Mouse (Mus musculus) embryo, embryonic 11 days (tissue): Measurements from ENCODE around the gene Mamstr.
"Not testable (repeated sequence)": the region's sequence is repeated elsewhere in the genome, so short reads cannot be mapped to it uniquely, and the experiment has no call there.

ENCODE experiments used
- DNase-seq: peaks from one replicate; pipeline ENCODE4 v3.0.0-alpha.2; 2015

Mamstr gene

DNA sequence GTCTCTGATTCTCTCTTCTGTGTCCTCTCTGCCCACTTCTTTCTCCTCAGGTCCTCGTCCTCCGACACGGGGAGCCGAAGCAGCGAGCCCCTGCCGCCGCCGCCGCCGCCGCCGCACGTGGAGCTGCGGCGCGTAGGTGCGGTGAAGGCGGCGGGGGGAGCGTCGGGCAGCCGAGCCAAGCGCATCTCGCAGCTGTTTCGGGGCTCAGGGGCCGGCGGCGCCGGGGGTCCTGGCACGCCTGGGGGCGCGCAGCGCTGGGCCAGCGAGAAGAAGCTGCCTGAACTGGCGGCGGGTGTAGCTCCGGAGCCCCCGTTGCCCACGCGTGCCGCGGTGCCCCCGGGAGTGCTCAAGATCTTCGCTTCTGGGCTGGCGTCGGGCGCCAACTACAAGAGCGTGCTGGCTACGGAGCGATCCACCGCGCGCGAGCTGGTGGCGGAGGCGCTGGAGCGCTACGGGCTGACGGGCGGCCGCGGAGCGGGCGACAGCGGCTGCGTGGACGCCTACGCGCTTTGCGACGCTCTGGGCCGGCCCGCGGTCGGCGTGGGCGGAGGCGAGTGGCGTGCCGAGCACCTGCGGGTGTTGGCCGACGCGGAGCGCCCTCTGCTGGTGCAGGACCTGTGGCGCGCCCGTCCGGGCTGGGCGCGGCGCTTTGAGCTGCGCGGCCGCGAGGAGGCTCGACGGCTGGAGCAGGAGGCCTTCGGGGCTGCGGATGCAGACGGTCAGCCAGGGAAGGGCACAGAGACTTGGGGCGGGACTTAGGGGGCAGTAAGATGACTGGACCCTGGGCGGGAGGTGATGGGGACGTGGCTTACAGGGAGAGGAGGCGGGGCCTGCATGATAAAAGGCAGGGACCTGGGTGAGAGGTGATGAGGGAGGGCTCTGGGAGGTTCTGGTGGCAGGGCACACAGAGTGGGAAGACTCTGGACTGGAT lies 11.1 kb upstream of the Mamstr start:
- peak; percentile 95 for DNase-seq

DNA sequence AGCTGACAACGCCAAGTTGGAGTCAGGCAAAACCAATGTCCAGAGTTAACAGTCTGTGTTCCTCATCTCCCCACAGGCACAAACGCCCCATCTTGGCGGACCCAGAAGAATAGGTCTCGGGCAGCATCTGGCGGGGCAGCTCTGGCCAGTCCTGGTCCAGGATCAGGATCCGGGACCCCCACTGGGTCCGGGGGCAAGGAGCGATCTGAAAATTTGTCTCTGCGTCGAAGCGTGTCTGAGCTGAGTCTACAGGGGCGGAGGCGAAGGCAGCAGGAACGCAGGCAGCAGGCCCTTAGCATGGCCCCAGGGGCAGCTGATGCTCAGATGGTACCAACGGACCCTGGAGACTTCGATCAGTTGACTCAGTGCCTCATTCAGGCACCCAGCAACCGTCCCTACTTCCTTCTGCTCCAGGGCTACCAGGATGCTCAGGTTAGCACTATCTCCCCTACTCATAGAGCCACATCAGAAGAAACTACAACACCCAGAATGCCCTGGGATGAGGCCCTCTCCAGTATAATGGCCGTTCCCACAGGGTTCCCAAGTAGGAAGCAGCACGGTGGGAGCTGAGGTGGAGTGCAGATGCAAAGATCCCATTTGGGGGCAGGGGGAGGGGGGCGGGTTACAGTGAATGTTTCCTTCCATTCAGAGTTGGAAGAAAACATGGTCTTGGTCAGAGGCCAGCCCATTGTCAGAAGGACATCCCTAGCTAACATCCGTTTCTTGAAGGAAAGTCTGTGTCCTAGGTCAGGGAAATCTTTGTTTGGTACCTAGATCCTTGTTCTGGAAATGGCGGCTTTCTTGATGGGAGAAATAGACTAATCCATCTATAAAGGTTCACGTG lies 9.5 kb upstream of the Mamstr start:
- no peak for DNase-seq

DNA sequence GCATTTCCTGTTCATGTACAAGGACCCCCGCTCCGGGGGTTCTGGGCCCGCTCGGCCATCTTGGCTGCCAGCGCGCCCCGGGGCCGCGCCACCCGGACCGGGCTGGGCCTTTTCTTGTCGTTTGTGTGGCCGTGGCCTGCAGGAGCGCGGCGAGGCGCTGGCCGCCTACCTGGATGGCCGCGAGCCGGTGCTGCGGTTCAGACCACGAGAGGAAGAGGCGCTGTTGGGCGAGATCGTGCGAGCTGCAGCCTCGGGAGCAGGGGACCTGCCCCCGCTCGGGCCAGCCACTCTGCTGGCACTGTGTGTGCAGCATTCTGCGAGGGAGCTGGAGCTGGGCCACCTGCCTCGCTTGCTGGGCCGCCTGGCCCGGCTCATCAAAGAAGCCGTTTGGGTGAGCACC lies 7.3 kb upstream of the Mamstr start:
- peak; percentile 71 for DNase-seq

DNA sequence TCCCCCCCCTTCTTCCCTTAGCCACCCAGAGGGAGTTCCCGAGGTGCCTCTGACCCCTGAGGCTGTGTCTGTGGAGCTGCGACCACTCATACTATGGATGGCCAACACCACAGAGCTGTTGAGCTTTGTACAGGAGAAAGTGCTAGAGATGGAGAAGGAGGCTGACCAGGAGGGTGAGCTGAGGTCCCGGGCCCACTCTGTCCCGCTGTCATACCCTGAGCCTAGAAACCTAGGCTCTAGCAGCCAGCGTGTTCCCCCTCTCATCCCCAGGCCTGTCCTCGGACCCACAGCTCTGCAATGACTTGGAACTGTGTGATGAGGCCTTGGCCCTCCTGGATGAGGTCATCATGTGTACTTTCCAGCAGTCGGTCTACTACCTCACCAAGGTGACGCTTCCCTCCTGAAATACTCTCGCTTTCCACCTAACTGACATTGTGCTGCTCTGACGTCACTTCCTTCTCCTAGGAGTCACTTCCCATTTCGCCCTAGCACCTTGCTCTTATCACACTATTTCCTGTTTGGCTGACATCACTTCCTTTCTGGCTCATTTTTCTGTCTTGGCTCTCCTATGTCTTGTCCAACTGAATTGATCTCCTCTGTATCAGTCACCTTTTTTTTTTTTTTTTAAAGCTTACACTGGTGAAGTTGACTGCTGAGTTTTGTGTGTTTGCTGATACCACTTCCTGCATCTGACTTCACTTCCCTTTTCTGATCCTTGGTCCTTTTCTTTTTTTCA lies 4.7 kb upstream of the Mamstr start:
- no peak for DNase-seq

- DNase-seq: no peak
Measured at GRCm38 (mm10) chr7:45635711-45636688, 3.8 kb upstream of the Mamstr start.

GRCm38 (mm10) chr7:45637710-45638109 lies 2.1 kb upstream of the Mamstr start:
- DNase-seq: no peak

- peak; percentile 98 for DNase-seq
Measured at GRCm38 (mm10) chr7:45638623-45639401, 965 bp upstream of the Mamstr start.

DNA sequence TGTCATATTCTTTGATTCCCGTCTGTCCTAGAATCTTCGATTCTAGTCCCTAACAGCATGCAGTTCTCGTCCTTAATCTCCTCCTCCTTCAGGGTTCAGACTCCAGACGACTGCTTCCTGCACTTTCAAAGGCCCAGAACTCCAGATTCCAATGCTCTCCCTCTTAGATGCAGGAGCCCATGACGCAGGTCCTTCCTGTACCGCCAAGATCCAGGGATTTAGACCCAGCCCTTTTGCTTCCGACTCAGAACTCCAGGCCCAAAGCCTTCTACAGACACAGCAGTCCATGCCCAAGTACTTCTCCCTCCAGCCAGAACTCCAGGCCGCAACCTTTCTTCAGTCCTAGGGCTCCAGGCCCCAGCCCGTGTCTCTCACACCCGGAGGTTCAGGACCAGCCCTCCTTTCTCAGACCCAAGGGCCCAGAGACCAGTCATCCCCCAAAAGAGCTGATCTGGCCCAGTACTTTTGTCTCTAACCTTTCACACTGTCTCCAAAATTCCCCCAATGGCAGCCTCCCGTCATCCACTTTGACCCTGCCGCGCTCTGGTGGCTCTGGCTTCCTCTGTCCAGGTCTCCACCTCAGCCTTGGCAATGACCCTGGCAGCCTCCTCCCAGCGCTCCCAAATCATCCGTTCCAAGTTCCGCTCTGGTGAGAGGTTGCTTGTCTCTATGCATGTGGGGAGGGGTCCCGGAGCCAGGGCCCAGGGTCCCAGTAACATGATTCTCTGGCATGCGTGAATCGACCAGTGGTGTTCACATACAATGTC lies 597 bp downstream of the Mamstr start:
- no peak for DNase-seq

DNA sequence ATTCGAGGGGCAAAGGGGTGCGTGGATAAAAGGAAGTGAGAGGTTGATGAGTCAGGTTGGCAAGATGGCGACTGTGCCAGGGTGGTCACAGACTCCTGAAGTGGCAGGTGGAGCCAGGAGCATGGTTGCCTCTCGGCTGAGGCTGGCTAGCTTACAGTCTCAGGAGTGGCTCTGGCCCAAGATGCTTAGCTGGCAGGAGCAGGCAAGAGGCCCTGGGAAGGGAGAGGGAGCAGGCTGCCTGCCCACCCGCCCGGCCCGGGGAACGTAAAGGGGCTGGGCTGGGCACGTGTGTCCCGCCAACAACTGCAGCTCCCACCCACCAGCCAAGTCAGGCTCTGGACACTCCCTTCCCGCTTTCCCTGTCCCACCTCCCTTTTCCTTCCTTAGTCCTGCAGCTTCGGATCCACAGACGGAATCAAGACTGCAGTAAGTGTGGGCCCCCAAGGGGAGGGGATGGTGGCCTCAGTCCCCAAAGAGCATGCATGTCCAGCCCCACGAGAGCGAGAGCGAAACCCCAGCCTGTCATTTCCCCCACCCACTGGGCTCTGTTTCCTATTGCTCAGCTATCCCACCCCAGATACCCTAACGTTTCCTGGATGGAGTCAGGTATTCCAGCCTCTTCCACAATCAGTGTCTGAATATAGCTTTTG lies 1.7 kb downstream of the Mamstr start:
- DNase-seq: no peak

DNA sequence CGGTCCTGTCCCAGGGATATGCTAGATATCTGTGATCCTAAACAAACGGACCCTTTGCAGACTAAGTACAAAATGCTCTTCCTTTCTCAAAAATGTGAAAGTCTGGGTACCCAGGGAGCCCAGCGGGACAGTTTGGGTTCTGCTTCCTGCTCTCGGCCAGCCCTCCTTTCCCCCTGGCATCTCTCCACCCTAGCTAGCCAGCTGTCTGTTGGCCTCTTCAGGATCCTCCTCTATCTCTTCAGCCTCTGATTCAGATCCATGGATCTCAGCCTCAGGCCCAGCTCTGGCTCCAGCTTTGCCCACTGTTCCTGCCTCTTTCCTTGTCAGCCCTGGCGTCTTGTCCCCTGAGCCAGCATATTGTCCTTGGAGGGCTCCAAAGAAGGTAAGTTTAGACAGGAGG lies 2.3 kb downstream of the Mamstr start:
- DNase-seq: no peak

GRCm38 (mm10) chr7:45642503-45643255 lies 2.9 kb downstream of the Mamstr start:
- DNase-seq: no peak

- peak; percentile 98 for DNase-seq
Measured at GRCm38 (mm10) chr7:45643441-45644178, 3.8 kb downstream of the Mamstr start.

- peak; percentile 72 for DNase-seq
Measured at GRCm38 (mm10) chr7:45644183-45644582, 4.4 kb downstream of the Mamstr start.

DNA sequence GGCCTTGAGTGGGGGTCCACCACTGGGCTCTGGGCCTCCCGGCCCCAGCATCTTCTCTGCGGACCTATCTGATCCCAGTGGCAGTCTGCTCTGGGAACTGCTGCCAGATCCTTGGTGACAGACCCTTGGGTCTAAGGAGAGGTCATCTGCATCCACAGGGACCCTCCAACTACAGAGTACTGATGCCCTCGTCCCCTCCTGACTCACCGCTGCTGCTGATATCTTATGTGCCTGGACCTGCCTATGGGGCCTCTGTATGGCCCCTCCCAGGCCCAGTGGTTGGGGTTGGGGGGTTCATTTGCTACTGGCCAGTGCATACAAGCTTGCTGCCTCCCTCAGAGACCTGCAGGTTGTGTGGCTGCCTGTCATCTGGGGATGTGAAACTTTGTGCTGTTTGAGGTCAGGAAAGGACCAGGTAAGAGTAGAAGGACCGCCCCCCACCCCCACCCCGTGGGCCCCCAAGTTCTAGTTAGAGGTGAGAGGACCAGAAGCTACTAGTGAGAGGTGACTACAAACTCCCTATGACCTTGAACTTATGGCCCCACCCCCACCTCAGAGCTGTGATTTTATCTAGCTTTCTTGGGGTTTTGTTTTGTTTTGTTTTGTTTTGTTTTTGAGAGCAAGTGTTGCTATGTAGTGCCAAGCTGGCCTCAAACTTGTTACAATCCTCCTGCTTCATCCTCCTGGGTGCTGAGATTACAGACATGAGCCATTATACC lies 5.3 kb downstream of the Mamstr start:
- no peak for DNase-seq

GRCm38 (mm10) chr7:45645591-45645971 lies 5.8 kb downstream of the Mamstr start:
- no peak for DNase-seq

GRCm38 (mm10) chr7:45646671-45647070 lies 6.9 kb downstream of the Mamstr start:
- DNase-seq: no peak

DNA sequence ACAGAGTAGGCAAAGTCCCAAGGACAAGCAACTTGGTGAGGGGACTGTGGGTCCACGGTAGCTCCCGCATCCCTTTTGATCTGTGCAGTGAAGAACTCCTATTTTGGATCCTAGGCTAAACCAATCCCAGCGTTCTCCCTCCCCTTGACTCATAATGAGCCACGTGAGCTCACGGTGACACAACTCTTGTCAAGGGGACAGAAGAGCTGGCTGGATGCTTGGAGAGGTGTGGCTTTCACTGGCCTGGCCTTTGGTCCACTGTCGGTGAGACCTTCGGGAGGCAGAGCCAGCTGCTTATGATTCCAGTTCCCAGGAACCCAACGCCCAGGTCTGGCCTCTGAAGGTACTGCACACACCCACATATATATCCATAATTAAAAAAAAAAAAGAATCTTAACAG lies 9.6 kb downstream of the Mamstr start:
- no peak for DNase-seq

- not testable (repeated sequence) for DNase-seq
Measured at GRCm38 (mm10) chr7:45650484-45650883, 10.7 kb downstream of the Mamstr start.
